ENCODE assay signal across 15 mouse cellular contexts in the genomic region with DNA sequence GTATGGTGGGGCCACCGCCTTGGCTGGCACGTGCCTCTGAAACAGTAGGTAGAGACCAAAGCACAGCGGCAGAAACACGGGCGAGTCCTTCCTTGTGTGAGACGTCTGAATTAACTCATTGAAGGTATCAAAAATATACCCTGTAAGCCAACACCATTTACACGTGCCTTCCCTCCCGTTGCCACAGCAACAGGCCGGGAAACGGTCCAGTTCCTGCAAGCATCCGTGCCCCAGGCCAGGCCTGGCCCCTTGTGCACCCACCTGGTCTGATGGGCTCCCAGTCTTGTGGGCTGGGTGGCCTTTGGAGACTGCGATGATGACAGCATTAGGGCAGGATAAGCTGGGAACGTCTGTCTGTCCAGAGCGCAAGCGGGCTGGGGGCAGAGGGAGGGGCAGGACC. TPM values are rescaled to one million over a fixed set of nuclear protein-coding genes. Genes with fewer than 3 reads are reported as not detected.
A peak's percentile ranks its signal among the peaks of the same experiment; 100 is the strongest.
DNase-seq lines count a peak whose midpoint lies in the region; ATAC-seq and TF ChIP-seq lines count a peak whose summit lies in the region.
"Had no signal": no experiment of that assay in that cellular context is flagged by ENCODE, and none has a peak within 500 bp of the region (broad histone marks: within the 10 kb centered on the region; RNA-seq: fewer than 3 reads in every experiment).

No protein-coding gene starts in this region.

- no peaks in the 10 kb centered on the region for H3K27me3 ChIP-seq in kidney, adult 2 months (replicated peaks; ENCODE audit: control insufficient read depth, insufficient read depth, low read length)
- H3K27me3 ChIP-seq in embryonic facial prominence, embryonic 13.5 days: no peaks in the 10 kb centered on the region

- peak; percentile 35 for DNase-seq in kidney, adult 2 months
- no peak for DNase-seq in kidney, adult 11 months
- peak; percentile 50 to 54 for DNase-seq in right cerebral cortex, adult 2 months (ENCODE audit: low spot score in 2 of 2)
- no peak for DNase-seq in right cerebral cortex, adult 18-20 months
- peak; percentile 62 for DNase-seq in right cerebral cortex, postnatal 4 days
- no peak for DNase-seq in adrenal gland, postnatal 4 days (ENCODE audit: low spot score in 2 of 2)
- no peak for DNase-seq in thymus, postnatal 0 days (ENCODE audit: low spot score)
- DNase-seq: adrenal gland, postnatal 14 days; gastrocnemius, adult 2 months; lung, adult 18-20 months had no signal

- no peak overlapping the region for H3K27ac ChIP-seq in kidney, adult 2 months (ENCODE audit: insufficient read depth, low read depth, low read length)
- 0 out of 2 replicates have a peak overlapping the region, but pooled peaks have one; percentile 28 for H3K27ac ChIP-seq in embryonic facial prominence, embryonic 13.5 days
- H3K27ac ChIP-seq: gastrocnemius, adult 2 months; hindbrain, embryonic 10.5 days; stomach, postnatal 0 days had no signal

- H3K9ac ChIP-seq in embryonic facial prominence, embryonic 13.5 days: 0 out of 2 replicates have a peak overlapping the region, but pooled peaks have one; percentile 32

- H3K4me1 ChIP-seq in kidney, adult 2 months (ENCODE audit: control insufficient read depth, insufficient read depth, low read length): no peaks in the 10 kb centered on the region
- peaks cover 14% of the 10 kb centered on the region for H3K4me1 ChIP-seq in embryonic facial prominence, embryonic 13.5 days
- H3K4me1 ChIP-seq: megakaryocyte, embryonic 14.5 days had no signal

- no peak for TF ChIP-seq CTCF in kidney, adult 2 months (conservative IDR thresholded peaks at IDR 0.05; ENCODE audit: insufficient read depth, insufficient read length, low read depth, low read length)

- TF ChIP-seq POLR2A in kidney, adult 2 months (IDR thresholded peaks at IDR 0.05; ENCODE audit: low read depth, low read length): no peak

- 0 out of 2 replicates have a peak, but pooled peaks cover 2% of the 10 kb centered on the region for H3K36me3 ChIP-seq in kidney, adult 2 months (ENCODE audit: control insufficient read depth, insufficient read depth, low read length)
- H3K36me3 ChIP-seq in embryonic facial prominence, embryonic 13.5 days: peaks cover 92% of the 10 kb centered on the region

- 48% methylated on average over 15 of the region's 15 CpGs for WGBS in kidney, adult 2 months
- 56% methylated on average over 15 of the region's 15 CpGs for WGBS in embryonic facial prominence, embryonic 13.5 days

- no peaks in the 10 kb centered on the region for H3K9me3 ChIP-seq in embryonic facial prominence, embryonic 13.5 days
- H3K9me3 ChIP-seq: hindbrain, embryonic 10.5 days; megakaryocyte, embryonic 14.5 days had no signal

- ATAC-seq in embryonic facial prominence, embryonic 13.5 days (ENCODE audit: insufficient number of reproducible peaks, insufficient read depth, low FRiP score, low TSS enrichment, low read depth): 0 out of 2 replicates have a peak, but pooled peaks have one; percentile 17

- H3K4me2 ChIP-seq in embryonic facial prominence, embryonic 13.5 days: no peak overlapping the region

- H3K4me3 ChIP-seq in kidney, adult 2 months (ENCODE audit: insufficient read depth, low read depth, low read length): no peak overlapping the region
- no peak overlapping the region for H3K4me3 ChIP-seq in embryonic facial prominence, embryonic 13.5 days
- H3K4me3 ChIP-seq: erythroblast, embryonic 14.5 days; gastrocnemius, adult 2 months; hindbrain, embryonic 10.5 days had no signal

RNA-seq across cellular contexts. Expression of a gene that starts 14.3 kb away (rescaled TPM):
- polyA plus RNA-seq in kidney, adult 2 months (2012; rRNA removed): 7.9 and 11.3 TPM in 2 replicates
- 24.8 and 34.6 TPM in 2 replicates for polyA plus RNA-seq in embryonic facial prominence, embryonic 13.5 days (2015; fragmentation: Nextera tagmentation; extraction: Ambion mirVana)
- 1 to 10 TPM; 5.0 to 5.2 TPM for total RNA-seq in adrenal gland, postnatal 4 days (2021)
- polyA plus RNA-seq in thymus, postnatal 0 days (2015; fragmentation: Nextera tagmentation; extraction: Ambion mirVana): 0.51 and 0.61 TPM in 2 replicates
- total RNA-seq: gastrocnemius, adult 2 months had no signal
- polyA plus RNA-seq: erythroblast, embryonic 14.5 days had no signal

Comparison
In these comparisons a context has a peak if more than half of its experiments do, and no peak if none do; other contexts are left out.
1. DNase-seq: peak in kidney, adult 2 months (single experiment), right cerebral cortex, adult 2 months (2 of 2) and right cerebral cortex, postnatal 4 days (single experiment); none in kidney, adult 11 months (single experiment), right cerebral cortex, adult 18-20 months (single experiment), adrenal gland, postnatal 4 days (0 of 2) and thymus, postnatal 0 days (single experiment).